Mouse (Mus musculus) urinary bladder, adult 18-20 months (tissue): Measurements from ENCODE around the gene Sipa1l1.

Source experiments
- DNase-seq, 2 experiments: peaks; one replicate each; pipeline ENCODE4 v3.0.0; 2022; ENCODE audit warnings: low spot score in 2 of 2, mixed read lengths in 2 of 2

Sipa1l1 gene

DNA sequence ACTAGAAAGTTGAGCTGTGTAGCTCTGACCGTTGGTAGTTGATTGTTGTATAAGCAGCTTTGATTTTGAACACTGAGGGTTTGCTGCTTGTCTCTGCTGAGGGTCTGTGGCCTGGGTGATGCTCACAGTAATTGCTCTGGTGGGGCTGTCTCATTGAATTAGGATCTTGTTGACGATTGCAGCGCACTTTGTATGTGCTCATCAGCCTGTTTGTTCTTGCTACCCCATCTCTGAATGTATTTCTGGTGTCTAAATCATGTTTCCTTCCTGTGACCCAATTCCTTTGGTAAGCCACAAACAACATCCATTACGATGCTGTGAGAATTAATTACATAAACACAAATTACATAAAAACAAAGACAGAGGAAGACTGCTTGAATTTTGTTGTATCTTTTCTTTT is 39.5 kb downstream of the Sipa1l1 start:
- no peak for DNase-seq

DNA sequence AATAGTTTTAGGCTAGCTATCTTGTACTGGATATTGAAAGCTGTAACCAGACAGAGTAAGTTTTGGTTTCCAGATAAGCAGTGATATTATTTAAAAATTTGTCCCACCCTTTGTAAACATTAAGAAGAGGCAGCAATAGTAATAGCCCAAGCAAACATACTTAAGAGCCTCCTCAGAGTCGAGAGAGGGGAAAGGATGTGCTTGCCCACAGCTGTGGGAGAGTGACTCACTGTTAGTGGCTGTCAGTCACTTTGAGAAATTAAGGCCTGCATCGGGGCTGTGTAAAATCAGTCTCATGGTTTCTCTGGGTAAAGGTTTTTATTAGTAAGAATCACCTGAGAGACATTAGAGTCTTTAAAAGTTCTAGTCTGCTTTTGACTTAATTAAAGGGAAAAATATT is 40.6 kb downstream of the Sipa1l1 start:
- DNase-seq, result no peak

DNA sequence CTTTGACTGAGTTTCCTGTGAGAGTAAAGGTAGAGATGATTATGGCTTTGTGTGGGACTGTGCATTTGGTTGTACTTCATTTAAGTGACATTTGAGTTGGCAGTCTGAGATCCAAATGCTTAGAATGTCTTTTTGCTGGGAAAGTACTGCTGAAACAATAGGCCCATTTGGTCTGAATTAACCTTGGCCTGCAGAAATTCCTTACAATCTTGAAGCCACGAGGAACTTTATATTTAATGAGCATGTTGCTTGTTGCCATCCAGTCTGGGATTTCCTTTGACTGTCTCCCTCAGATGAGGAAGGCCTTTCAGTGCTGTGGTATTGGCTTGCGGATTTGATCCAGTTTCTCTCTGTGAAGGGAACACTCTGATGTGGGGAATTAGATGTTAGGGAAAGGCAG is 43.9 kb downstream of the Sipa1l1 start:
- DNase-seq, result no peak

DNA sequence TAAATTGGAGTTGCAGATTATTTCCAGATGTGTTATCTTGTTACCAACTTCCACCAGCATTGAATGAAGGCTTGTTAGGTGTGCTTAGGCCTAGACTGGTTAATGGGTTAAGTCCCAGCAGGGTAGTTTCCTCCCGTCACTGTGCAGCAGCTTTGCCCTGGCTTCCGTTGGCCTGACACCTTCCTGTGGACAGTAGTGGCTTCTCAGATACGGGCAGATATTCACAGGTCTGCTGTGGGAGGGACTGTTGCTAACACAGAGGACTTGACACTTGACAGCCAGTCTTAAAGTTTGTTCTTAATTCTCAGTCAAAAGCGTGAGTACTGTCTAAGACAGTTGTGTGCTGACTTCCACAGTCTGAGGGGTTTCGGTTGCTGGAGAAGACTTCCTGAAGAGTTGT is 45.8 kb downstream of the Sipa1l1 start:
- DNase-seq, result no peak

DNA sequence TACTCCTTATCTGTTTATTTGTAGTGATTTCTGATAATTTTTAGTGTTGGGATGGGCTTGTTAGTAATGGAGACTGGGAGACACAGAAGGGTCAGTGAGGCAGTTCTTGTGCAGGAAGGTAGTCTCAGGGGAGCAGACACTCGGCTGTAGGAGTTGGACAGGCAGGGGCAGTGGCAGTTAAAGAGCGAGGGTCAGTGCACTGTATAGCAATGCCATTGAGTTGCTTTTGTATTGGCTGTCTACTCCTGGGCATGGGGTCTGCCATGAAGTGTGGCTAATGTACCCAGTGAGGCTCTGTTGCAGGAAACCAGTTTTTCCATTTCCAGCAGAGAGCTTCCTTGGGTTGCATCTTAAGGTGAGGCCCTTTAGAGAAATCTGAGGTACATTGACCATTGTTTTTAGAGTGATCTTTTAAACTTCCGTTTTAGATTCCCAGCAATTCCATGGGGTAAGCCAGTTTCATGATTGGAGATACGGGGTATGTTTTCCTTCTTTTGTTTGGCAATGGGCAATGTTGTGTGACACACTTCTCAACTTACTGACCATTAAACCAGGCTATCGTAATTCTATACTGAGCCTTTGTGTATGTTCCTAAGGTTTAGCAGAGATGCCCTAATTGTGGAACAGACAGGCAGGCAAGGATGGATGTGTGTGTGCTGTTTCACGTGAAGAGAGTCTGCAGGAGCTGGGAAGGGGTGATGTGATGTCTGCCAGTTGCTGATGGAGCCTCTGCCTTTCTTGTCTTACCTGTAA is 47.9 kb downstream of the Sipa1l1 start:
- no peak for DNase-seq

DNA sequence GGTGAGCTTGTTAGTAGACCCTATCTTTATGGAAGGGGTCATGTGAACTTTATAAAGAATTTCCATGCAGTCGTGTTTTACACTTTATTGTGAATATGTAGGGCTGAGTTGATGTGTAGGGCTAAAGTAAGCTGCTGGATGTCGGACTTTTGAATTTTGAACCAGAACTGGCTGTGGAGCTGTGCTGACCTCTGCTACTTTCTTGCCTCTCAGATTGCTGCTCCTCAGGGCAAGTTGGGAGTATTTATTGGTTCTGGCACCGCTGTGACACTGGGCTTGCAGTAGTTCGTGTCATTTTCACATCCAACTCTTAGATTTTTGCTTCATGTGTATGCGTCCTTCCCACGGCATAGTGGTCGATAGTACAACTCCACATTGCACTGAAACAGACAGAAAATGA is 49.1 kb downstream of the Sipa1l1 start:
- no peak for DNase-seq

DNA sequence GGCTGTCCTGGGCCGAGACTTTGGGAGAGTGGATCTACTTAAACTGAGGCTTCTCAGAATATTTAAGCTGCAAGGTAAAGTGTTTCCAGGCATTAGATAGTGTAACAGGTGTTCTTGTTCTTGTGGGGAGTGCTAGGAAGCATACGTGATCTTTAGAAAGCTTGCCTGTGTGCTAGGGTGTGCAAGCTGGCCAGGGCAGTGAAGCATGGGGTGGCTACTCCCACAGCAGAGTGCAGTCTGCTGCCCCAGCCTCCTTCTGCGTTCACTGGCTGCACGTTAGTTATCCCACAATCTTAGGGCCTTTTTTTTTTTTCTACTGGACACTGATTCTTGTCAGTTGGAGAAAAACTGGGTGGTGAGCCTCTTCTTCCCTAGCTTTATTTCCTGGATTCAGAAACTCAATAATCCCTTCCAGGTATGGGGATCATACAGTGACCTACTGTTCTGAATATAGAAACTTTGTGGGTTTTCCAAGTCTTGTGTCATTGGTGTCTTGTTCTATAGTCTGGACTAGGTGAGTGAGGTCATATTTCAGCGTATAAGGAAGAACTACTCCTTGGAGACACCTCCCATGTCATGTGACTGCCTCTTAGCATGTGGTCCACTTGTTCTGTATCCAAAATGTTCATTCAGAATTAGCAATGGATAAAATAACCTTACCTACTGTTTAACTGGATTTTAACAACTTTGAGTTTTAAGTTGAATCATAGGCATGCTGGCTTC is 51.4 kb downstream of the Sipa1l1 start:
- DNase-seq, result no peak

DNA sequence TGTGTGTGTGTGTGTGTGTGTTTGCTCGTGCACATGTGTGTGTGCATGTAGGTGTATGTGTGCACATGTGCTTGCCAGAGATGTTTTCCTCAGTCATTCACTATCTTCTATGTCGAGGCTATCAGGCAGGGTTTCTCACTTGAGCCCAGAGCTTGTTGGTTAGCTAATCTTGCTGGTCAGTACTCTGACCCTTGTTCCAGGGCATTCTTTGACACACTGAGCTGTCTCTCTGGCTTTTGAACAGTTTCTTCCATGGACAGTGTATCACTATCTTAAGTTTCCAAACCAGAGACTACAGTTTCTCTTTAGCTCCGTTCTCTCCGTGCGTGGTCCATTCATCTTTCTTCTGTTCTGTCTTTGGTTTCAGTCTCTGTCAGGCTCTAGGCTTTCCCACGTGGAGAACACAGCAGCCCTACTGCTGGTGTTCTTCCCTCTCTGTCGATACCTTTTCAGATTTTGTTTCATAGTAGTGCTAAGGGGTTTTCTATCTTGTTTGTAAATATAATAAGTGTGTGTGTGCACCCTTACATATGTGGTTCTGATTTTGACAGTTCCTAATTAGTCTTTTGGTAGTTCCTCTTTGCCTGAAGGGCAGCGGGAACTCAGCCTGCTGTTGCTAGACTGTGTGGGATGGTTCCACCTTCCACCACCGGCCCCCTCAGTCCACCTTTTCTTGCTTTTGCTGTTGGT is 54.2 kb downstream of the Sipa1l1 start:
- DNase-seq, result no peak

DNA sequence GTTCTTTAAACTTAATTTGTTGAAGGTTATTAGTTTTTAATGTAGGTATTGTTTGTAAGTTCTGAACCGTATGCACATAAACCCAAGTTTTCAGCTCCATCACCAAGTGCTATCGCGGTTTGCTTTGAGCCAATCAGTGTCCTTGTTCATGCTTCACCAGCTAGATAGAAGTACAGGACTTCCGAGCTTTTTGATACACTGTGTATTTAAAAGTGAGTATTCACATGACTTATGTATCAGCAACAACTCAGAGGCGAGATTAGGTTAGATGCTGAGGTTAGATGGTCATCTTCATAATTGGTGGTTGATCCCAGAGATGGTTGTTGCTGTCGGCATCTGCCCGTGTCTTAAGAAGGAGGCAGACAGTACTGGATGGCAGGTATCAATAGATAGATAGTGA is 55.7 kb downstream of the Sipa1l1 start:
- no peak for DNase-seq

DNA sequence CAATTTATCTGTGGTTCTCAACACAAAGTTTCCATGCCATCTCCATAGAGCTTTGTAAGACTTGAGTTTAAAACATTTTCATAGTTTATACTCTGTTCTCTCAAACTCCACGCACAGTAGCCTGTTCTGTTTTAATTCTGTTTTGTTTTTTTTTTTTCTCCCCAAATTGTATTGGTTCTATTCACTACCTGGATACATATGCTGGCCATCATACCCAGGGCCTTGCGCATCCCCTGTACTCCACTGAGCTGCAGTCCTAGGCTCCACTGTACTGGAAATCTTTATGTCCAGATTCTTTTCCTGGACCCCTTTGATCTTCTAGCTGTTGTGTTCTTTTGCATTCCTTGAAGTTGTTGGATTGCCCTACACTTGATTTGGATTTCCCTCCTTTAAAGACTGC is 56.2 kb downstream of the Sipa1l1 start:
- no peak for DNase-seq

DNA sequence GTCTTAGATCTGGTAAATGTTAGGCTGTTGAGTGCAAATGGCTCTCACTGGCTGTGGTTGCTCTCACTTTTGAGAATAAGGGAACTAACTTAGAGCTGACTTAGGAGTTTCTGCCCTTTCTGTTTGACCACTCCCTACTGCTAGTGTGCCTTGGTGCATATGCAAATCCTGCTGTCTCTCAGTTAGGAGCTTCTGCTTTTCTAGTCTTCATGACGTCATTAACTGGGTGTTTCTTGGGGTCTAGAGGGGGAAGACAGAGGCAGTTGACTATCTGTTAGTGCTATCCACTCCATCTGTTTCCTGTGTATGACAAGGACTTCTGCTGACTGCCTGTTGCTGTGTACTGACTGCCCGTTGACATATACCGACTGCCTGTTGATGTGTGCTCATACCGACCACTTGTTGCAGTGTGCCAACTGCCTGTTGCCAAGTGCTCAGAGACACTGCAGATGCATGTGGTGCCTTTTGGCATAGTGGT is 56.7 kb downstream of the Sipa1l1 start:
- DNase-seq, result no peak

DNA sequence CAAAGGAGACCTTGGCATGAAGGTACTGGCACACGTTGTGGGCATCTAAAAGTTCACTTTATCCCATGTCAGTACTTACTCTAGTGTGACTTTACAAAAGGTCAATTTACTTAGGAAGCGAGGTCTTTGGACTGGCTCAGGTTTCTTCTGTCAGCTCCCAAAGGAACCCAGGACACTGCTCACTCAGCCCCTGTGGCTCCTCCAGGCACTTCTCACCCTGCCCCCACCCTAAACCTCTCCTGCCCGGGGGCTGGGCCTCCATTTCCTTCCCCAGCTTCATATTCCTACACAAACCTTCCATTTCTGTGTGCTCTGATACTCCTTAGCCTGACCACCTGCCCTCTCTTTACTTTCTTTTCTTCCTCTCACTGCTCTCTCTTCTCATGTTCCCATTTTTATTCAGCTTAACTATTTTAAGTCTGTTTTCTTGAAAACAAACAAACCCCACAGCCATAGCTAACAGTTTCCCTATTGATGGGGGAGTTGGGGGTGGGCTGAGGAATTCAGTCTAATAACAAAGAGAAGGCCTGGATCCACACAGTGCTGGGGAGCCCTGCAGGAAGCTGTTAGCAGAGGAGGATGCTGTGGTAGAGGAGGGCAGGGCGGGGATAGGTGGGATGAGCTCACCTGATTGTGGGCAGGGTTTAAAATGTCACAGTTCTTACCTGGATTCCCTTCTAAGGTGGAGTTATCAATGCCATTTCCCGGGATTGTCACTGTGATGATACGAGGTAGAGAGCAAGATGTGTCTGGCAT is 57.4 kb downstream of the Sipa1l1 start:
- no peak for DNase-seq

DNA sequence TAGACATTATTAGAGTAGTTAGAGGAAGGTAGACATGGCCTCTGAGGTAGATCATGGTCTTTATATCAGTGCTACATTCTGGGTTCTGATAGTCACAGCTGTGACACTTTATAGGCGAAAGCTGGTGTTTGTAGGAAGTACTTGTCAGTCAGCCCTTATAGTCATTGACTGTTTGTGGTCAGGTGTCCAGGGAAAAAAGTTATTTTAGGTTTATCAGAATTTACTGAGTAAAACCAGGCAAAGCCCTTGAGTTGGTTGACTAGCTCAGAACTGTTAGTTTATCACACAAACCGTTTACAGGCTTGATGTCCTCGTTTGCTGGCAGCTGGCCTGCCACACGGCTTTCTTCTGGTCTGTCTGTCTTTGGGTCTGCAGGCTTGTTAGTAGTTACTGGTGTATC is 61.0 kb downstream of the Sipa1l1 start:
- no peak for DNase-seq

DNA sequence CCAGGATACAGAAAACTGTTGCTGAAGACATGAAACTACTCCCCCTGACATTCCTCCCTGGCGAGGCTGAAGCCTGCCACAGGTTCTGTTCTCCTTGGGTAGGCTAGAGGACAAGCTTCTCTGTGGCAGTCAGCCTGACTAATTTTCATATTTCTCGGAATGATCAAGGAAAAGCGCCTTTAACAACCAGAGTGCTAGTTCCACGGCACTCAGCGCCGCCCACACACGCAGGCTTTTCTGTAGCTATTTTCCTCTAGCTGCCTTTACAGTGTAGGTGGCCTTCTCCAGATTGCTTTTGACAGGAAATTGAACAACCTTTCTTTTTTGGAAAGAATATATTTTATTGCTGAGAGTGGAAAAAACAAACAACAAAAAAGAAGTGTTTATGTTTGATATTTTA is 62.1 kb downstream of the Sipa1l1 start:
- DNase-seq, result no peak

DNA sequence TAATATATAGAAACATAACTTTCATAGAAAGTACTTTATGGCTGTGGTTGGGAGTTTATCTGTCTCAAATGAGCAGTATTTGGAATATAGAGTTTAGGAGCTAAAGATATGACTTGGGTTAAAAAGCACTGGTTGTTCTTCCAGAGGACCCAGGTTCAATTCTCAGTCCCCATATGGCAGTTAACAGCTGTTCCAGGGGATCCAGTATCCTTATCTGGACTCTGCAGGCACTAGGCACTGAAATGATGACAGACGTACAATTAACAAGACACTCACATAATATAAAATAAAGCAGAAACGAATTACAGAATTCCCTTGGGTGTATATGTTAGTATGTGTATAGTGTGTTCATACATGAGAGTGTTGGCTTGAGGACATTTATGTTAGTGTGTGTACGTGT is 64.1 kb downstream of the Sipa1l1 start:
- DNase-seq, result no peak

DNA sequence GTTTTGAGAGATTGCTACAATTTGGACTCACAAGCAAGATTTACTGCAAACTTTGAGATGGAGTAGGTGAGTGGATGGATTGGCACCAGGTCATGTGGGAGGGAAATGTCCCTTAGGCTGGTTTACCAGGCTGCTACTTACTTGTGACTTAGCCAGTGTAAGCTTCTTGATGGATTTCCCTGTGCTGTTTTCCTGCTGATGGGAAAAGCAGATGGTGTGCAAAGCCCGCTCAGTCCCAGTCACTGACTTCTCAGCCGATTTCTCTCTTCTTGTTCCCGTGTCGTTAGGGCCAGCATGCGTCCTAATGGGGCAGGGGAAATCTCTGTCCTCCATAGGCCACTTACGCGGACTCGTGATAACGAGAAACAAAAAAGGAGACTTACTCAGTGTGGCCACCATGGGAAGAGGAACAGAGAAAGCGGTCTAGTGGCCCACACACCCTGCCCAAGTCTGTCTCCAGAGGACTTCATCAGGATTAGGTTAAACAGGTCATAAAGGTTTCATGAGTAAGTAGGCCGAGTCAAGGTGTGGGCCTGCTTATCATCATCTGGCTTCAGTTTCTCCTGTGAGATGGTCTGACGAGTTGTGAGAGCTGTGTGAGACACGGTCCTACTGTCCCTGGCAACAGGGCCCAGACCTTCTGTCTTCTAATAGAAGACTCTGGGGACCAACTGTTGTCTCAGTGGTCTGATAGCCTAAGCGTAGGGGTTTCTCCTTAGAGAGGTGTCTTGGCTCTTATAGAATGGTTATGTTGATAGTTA is 65.5 kb downstream of the Sipa1l1 start:
- no peak for DNase-seq

DNA sequence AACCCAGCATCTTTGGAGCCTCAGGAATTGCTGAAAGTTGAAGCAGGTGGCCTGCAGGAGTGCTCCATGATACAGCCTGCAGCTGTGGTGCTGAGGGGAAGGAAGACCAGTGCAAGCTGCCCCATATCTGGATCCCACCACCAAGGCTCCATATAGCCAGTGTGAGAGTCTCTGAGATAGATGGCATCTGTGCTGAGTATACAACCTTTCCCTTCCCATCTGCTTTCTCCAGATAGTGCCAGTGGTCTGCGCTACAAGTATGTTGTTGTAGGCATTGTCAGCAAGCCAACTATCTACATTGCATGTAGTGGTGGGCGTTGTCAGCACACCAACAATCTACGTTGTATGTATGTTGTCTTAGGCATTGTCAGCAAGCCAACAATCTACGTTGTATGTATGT is 68.0 kb downstream of the Sipa1l1 start:
- no peak for DNase-seq

DNA sequence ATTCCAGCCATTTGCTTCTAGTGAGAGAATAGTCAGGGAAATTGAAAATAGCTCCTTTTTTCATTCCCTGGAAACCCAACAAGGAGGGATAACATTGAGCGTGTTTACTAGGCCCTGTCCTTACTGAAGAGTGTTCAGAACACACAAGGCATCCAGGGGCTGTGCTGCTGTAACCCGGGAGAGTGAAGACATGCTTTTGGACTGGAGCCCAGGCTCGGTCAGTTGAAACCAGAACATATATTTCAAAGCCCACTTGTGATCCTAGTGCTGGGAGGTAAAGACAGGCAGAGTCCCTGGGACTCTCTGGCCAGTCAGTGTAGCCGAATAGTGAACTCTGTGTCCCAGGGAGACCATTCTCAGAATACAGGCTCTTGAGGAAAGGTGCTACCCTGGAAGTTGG is 68.8 kb downstream of the Sipa1l1 start:
- no peak for DNase-seq

DNA sequence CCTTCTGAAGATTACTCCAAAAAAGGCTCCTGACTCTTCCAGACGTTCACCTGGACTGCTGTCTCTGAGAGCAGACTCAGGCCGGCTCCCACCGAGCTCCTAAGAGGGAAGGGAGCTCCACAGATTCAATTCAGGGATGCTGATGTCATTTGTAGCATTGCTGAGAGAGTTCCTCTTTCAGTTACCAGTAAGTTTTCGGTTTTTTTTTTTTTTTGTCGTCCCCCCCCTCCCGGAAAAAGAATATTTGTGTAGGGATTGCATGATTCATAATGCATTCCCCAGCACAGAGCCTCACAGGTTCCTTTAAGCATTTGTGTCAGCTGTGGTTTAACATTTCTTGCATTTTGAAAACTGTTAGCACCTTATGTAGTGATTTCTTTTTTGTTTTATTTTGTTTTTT is 71.6 kb downstream of the Sipa1l1 start:
- no peak for DNase-seq

DNA sequence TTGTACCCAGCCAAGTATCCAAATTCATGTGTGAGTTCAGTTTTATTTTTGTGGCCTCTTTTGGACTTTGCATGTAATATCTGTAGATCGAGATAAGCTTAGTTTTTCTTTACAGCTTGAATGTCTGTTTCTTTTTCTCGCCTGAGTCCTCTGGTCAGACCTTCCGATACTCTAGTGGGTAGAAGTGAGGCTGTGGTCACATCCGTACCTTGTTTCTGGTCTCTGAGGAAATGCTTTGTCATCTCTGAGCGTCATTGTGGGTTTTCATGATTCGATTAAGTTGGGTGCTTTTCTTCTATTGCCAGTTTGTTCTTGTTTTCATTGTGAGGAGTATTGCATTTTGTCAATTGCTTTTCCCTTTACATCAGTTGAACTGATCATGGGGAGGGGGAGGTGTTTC is 76.1 kb downstream of the Sipa1l1 start:
- no peak for DNase-seq

DNA sequence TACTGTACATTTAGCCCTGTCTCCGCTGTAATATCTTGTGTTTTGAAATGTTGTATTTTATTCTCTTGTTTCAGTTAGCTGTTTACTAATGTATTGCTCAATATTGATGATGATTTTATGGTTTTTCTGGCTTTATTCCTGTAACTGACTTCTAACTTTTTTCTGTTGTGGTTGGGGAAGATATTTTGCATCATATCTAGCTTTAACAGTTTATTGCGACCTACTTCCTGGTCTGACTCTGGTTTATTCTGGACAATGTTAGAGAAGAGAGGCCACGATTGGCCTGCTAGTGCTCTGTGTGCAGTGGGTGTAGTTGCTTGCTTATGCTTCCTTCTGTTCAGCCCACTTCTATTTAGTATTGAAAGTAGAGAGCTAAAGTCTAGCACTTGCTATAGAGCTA is 77.3 kb downstream of the Sipa1l1 start:
- no peak for DNase-seq
